Mouse (Mus musculus): ENCODE measurements around the gene Dach2. TPM values are rescaled to one million over a fixed set of nuclear protein-coding genes. Genes with fewer than 3 reads are reported as not detected.

Gene Dach2
- polyA plus RNA-seq, 1 experiment from 2014 or later: 10.4 TPM

DNA sequence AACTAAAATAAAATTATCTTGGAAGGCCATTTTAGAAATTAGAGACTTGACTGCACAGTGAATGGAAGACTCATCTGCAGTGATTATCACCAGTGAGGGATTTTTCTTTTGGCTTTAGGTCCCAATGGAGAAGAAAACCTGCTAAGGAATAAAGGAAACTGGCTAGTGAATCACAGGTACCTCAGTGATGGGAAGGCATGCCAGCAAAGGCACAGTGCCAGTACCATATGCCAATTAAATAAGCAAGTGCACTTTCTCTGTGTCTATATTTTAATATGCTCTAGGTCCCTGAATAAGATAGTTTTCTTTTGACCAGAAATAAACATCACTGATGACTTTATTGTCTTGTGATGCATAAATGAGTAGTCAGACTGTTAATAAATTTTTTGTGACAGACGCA lies 184.8 kb downstream of the Dach2 start:
- DNase-seq (ENCODE audit: low spot score) (no peak), ATAC-seq (ENCODE audit: insufficient read depth, low FRiP score, low TSS enrichment) (no peak)
- no peaks in the 10 kb centered on the region for H3K4me1 ChIP-seq (ENCODE audit: control insufficient read depth, insufficient read depth, low read length)
- no peaks in the 10 kb centered on the region for H3K27me3 ChIP-seq (ENCODE audit: control insufficient read depth, insufficient read depth, low read length)
- H3K9me3 ChIP-seq (ENCODE audit: control insufficient read depth, low read length): no peaks in the 10 kb centered on the region
- H3K27ac ChIP-seq (ENCODE audit: low read depth, low read length): no peak overlapping the region
- no peak overlapping the region for H3K9ac ChIP-seq (ENCODE audit: low read length)
- 81% methylated on average over 1 of the region's 1 CpGs for WGBS
- H3K4me3 ChIP-seq (ENCODE audit: low read depth, low read length): no peak overlapping the region
- no peak overlapping the region for H3K4me2 ChIP-seq (ENCODE audit: low read depth)
- no peaks in the 10 kb centered on the region for H3K36me3 ChIP-seq (ENCODE audit: control insufficient read depth, insufficient read depth, low read length)

DNA sequence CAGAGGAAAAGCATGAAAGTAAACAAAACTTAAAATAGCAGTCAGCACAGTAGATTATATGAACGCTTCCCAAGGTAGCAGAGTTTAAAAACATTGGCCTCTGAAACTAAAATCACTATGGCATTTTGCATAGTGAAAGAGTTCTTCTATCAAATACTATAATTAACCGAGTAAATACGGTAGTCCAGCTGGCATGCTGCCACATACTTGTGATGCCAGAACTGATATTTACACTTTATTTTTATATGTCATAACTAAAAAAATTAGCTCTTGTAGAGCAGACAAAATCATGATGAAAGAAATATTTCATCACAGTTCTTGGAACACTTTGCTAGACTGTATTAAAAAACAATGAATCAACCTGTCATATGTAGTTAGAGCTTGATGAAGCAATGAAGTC lies 247.8 kb downstream of the Dach2 start:
- Histone ChIP-seq H3K27ac (ENCODE audit: low read depth, low read length) (no peak overlapping the region), H3K36me3 (ENCODE audit: control insufficient read depth, insufficient read depth, low read length) (no peaks in the 10 kb centered on the region), H3K4me1 (ENCODE audit: control insufficient read depth, insufficient read depth, low read length) (no peaks in the 10 kb centered on the region), H3K9ac (ENCODE audit: low read length) (no peak overlapping the region), H3K27me3 (ENCODE audit: control insufficient read depth, insufficient read depth, low read length) (no peaks in the 10 kb centered on the region), H3K9me3 (ENCODE audit: control insufficient read depth, low read length) (no peaks in the 10 kb centered on the region), H3K4me3 (ENCODE audit: low read depth, low read length) (no peak overlapping the region), H3K4me2 (ENCODE audit: low read depth) (no peak overlapping the region)
- ATAC-seq (ENCODE audit: insufficient read depth, low FRiP score, low TSS enrichment) (no peak), DNase-seq (ENCODE audit: low spot score) (no peak)
- WGBS: 86% methylated on average over 3 of the region's 3 CpGs

- Histone ChIP-seq H3K9ac (ENCODE audit: low read length) (no peak overlapping the region), H3K27ac (ENCODE audit: low read depth, low read length) (no peak overlapping the region), H3K27me3 (ENCODE audit: control insufficient read depth, insufficient read depth, low read length) (no peaks in the 10 kb centered on the region), H3K9me3 (ENCODE audit: control insufficient read depth, low read length) (no peaks in the 10 kb centered on the region), H3K4me1 (ENCODE audit: control insufficient read depth, insufficient read depth, low read length) (no peaks in the 10 kb centered on the region), H3K4me3 (ENCODE audit: low read depth, low read length) (no peak overlapping the region), H3K4me2 (ENCODE audit: low read depth) (no peak overlapping the region), H3K36me3 (ENCODE audit: control insufficient read depth, insufficient read depth, low read length) (no peaks in the 10 kb centered on the region)
- ATAC-seq (ENCODE audit: insufficient read depth, low FRiP score, low TSS enrichment): no peak
- no peak for DNase-seq (ENCODE audit: low spot score)
- WGBS: 82% methylated on average over 2 of the region's 2 CpGs
Measured at GRCm38 (mm10) chrX:113563897-113564296, 266.6 kb downstream of the Dach2 start.

- Histone ChIP-seq H3K4me2 (ENCODE audit: low read depth) (no peak overlapping the region), H3K4me3 (ENCODE audit: low read depth, low read length) (no peak overlapping the region), H3K27ac (ENCODE audit: low read depth, low read length) (no peak overlapping the region), H3K9ac (ENCODE audit: low read length) (no peak overlapping the region), H3K9me3 (ENCODE audit: control insufficient read depth, low read length) (no peaks in the 10 kb centered on the region), H3K36me3 (ENCODE audit: control insufficient read depth, insufficient read depth, low read length) (no peaks in the 10 kb centered on the region), H3K27me3 (ENCODE audit: control insufficient read depth, insufficient read depth, low read length) (no peaks in the 10 kb centered on the region), H3K4me1 (ENCODE audit: control insufficient read depth, insufficient read depth, low read length) (no peaks in the 10 kb centered on the region)
- DNase-seq (ENCODE audit: low spot score) (no peak), ATAC-seq (ENCODE audit: insufficient read depth, low FRiP score, low TSS enrichment) (no peak)
Measured at GRCm38 (mm10) chrX:113666069-113666468, 368.8 kb downstream of the Dach2 start.

DNA sequence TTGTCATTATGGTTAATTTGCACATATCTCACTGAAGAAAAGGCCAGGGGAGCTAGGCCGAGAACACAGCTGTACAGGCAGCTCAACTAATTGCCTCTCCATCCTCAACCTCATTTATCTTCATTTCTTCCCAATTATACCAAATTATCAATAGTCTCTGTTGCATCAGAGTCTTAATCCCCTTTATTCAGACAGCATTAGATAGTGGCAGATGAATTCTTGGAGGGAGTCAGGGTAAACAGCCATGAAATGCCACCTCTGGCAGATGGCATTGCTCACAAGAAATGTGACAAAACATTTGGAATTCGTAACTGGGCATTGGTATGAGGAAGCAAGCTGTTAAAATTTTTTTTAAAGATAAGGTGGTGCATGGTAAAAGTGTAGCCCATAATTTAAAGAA lies 389.9 kb downstream of the Dach2 start:
- WGBS: 67% methylated on average over 2 of the region's 2 CpGs
- Histone ChIP-seq H3K36me3 (ENCODE audit: control insufficient read depth, insufficient read depth, low read length) (no peaks in the 10 kb centered on the region), H3K27me3 (ENCODE audit: control insufficient read depth, insufficient read depth, low read length) (no peaks in the 10 kb centered on the region), H3K27ac (ENCODE audit: low read depth, low read length) (no peak overlapping the region), H3K9me3 (ENCODE audit: control insufficient read depth, low read length) (no peaks in the 10 kb centered on the region), H3K4me3 (ENCODE audit: low read depth, low read length) (no peak overlapping the region), H3K4me1 (ENCODE audit: control insufficient read depth, insufficient read depth, low read length) (no peaks in the 10 kb centered on the region), H3K9ac (ENCODE audit: low read length) (no peak overlapping the region), H3K4me2 (ENCODE audit: low read depth) (no peak overlapping the region)
- no peak for DNase-seq (ENCODE audit: low spot score)
- ATAC-seq (ENCODE audit: insufficient read depth, low FRiP score, low TSS enrichment): no peak

- 81% methylated on average over 2 of the region's 2 CpGs for WGBS
- Histone ChIP-seq H3K27me3 (ENCODE audit: control insufficient read depth, insufficient read depth, low read length) (no peaks in the 10 kb centered on the region), H3K4me2 (ENCODE audit: low read depth) (no peak overlapping the region), H3K9me3 (ENCODE audit: control insufficient read depth, low read length) (no peaks in the 10 kb centered on the region), H3K9ac (ENCODE audit: low read length) (no peak overlapping the region), H3K4me1 (ENCODE audit: control insufficient read depth, insufficient read depth, low read length) (no peaks in the 10 kb centered on the region), H3K4me3 (ENCODE audit: low read depth, low read length) (no peak overlapping the region), H3K27ac (ENCODE audit: low read depth, low read length) (no peak overlapping the region), H3K36me3 (ENCODE audit: control insufficient read depth, insufficient read depth, low read length) (no peaks in the 10 kb centered on the region)
- DNase-seq (ENCODE audit: low spot score): no peak
- no peak for ATAC-seq (ENCODE audit: insufficient read depth, low FRiP score, low TSS enrichment)
Measured at GRCm38 (mm10) chrX:113712363-113712762, 415.1 kb downstream of the Dach2 start.

DNA sequence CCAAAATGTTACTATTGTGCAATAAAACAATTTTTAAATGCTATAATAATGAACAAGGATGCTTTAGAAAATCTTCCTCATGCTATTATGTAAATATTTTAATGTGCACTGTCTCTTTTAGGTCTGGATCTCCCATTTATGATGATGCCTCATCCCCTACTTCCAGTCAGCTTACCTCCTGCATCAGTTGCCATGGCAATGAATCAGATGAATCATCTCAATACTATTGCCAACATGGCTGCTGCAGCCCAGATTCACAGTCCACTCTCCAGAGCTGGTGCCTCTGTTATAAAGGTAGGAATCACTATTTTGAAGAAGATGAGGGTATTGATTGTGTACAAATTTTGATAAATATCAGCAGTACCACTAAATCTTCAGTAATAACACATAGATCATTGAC lies 426.8 kb downstream of the Dach2 start:
- no peak for DNase-seq (ENCODE audit: low spot score)
- no peak for ATAC-seq (ENCODE audit: insufficient read depth, low FRiP score, low TSS enrichment)
- Histone ChIP-seq H3K4me3 (ENCODE audit: low read depth, low read length) (no peak overlapping the region), H3K4me1 (ENCODE audit: control insufficient read depth, insufficient read depth, low read length) (no peaks in the 10 kb centered on the region), H3K27me3 (ENCODE audit: control insufficient read depth, insufficient read depth, low read length) (no peaks in the 10 kb centered on the region), H3K27ac (ENCODE audit: low read depth, low read length) (no peak overlapping the region), H3K9ac (ENCODE audit: low read length) (no peak overlapping the region), H3K4me2 (ENCODE audit: low read depth) (no peak overlapping the region), H3K9me3 (ENCODE audit: control insufficient read depth, low read length) (no peaks in the 10 kb centered on the region), H3K36me3 (ENCODE audit: control insufficient read depth, insufficient read depth, low read length) (no peaks in the 10 kb centered on the region)

GRCm38 (mm10) chrX:113747122-113747521 lies 449.8 kb downstream of the Dach2 start:
- DNase-seq (ENCODE audit: low spot score) (no peak), ATAC-seq (ENCODE audit: insufficient read depth, low FRiP score, low TSS enrichment) (no peak)
- Histone ChIP-seq H3K27me3 (ENCODE audit: control insufficient read depth, insufficient read depth, low read length) (no peaks in the 10 kb centered on the region), H3K4me1 (ENCODE audit: control insufficient read depth, insufficient read depth, low read length) (no peaks in the 10 kb centered on the region), H3K27ac (ENCODE audit: low read depth, low read length) (no peak overlapping the region), H3K36me3 (ENCODE audit: control insufficient read depth, insufficient read depth, low read length) (no peaks in the 10 kb centered on the region), H3K9me3 (ENCODE audit: control insufficient read depth, low read length) (no peaks in the 10 kb centered on the region), H3K4me3 (ENCODE audit: low read depth, low read length) (no peak overlapping the region), H3K4me2 (ENCODE audit: low read depth) (no peak overlapping the region), H3K9ac (ENCODE audit: low read length) (no peak overlapping the region)

DNA sequence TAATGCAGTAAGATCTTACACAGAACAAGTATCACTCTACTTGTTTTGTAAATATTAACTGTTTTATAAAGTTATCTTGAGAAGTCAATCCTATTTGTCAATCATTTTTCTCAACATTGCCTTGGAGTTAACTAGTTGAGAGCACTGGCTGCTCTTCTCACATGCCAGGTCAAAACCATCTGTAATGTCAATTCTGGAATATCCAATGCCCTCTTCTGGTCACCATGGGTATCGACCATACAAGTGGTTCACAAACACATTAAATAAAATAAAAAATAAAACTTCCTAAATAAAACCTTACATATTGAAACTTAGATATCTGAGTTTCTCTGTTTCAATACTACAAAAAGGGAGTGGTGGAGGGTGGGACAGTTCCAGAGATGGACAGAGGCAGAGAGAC lies 495.0 kb downstream of the Dach2 start:
- no peaks in the 10 kb centered on the region for H3K27me3 ChIP-seq (ENCODE audit: control insufficient read depth, insufficient read depth, low read length)
- no peaks in the 10 kb centered on the region for H3K36me3 ChIP-seq (ENCODE audit: control insufficient read depth, insufficient read depth, low read length)
- ATAC-seq (ENCODE audit: insufficient read depth, low FRiP score, low TSS enrichment): no peak
- H3K27ac ChIP-seq (ENCODE audit: low read depth, low read length): no peak overlapping the region
- H3K9me3 ChIP-seq (ENCODE audit: control insufficient read depth, low read length): no peaks in the 10 kb centered on the region
- WGBS: 18% methylated on average over 1 of the region's 1 CpGs
- no peak for DNase-seq (ENCODE audit: low spot score)
- no peaks in the 10 kb centered on the region for H3K4me1 ChIP-seq (ENCODE audit: control insufficient read depth, insufficient read depth, low read length)
- H3K9ac ChIP-seq (ENCODE audit: low read length): no peak overlapping the region
- H3K4me3 ChIP-seq (ENCODE audit: low read depth, low read length): no peak overlapping the region
- H3K4me2 ChIP-seq (ENCODE audit: low read depth): no peak overlapping the region
